Mouse (Mus musculus): Measurements from ENCODE around the gene Sae1. TPM values are rescaled to one million over a fixed set of nuclear protein-coding genes. Genes with fewer than 3 reads are reported as not detected.

The Sae1 gene
- polyA plus RNA-seq, 1 experiment from 2014 or later: 184 TPM

DNA sequence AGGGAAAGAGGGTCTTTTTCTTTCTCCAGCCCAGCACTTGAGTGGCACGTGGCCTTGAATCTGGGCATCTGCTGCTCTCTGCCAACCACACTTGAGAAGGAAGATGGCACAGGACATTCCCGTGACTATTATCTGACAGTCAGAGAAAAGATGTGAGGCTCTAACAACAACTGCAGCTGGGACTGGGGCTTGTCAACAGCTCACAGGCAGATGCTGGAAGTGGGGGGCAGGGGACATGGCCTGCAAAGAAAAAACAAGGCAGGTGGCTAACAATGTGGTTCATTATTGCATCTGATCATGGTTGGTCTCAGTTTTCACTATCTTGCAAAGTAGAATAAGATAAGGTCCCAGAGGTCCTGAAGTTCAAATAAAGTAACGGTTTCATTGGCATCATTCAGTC lies 43.0 kb downstream of the Sae1 start:
- H3K27me3 ChIP-seq (ENCODE audit: insufficient read depth, low read length): no peaks in the 10 kb centered on the region
- TF ChIP-seq CTCF (IDR thresholded peaks at IDR 0.05; ENCODE audit: low read depth): no peak
- no peak overlapping the region for H3K4me2 ChIP-seq (ENCODE audit: low read length)
- H3K4me3 ChIP-seq (replicated peaks; ENCODE audit: low read depth, low read length): no peak overlapping the region
- H3K4me1 ChIP-seq (replicated peaks; ENCODE audit: insufficient read depth, low read length): no peaks in the 10 kb centered on the region
- 77% methylated on average over 3 of the region's 3 CpGs for WGBS
- no peaks in the 10 kb centered on the region for H3K9me3 ChIP-seq (replicated peaks; ENCODE audit: low read length)
- DNase-seq (ENCODE audit: low spot score) (no peak), ATAC-seq (replicated peaks; ENCODE audit: low FRiP score, low read depth) (no peak)
- no peak overlapping the region for H3K9ac ChIP-seq (ENCODE audit: low read depth, low read length)
- H3K36me3 ChIP-seq (ENCODE audit: insufficient read depth, low read length): peaks cover 3% of the 10 kb centered on the region; the same call in 1 of the 2 replicates
- H3K27ac ChIP-seq: no peak overlapping the region

DNA sequence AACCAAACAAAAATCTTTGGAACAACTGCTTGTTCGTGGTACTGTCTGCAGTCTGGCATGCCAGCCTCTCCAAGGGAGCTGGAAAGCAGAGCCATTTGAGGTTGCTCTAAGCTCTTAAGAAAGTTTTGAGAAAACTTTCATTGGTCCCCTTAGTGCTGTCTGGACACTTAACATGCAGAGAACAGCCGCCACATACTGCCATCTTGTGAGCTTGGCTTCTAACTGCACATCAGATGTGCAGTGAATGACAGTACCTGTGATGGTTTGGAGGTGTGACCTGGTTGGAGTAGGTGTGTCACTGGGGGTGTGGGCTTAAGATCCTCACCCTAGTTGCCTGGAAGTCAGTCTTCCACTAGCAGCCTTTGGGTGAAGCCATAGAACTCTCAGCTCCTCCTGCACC lies 49.9 kb downstream of the Sae1 start:
- DNase-seq (ENCODE audit: low spot score) (peak; percentile 22), ATAC-seq (replicated peaks; ENCODE audit: low FRiP score, low read depth) (no peak)
- H3K36me3 ChIP-seq (ENCODE audit: insufficient read depth, low read length): peaks cover 38% of the 10 kb centered on the region
- H3K27ac ChIP-seq: no peak overlapping the region
- no peaks in the 10 kb centered on the region for H3K27me3 ChIP-seq (ENCODE audit: insufficient read depth, low read length)
- 78% methylated on average over 2 of the region's 2 CpGs for WGBS
- TF ChIP-seq CTCF (IDR thresholded peaks at IDR 0.05; ENCODE audit: low read depth): peak; percentile 31; the same call in 1 of the 2 replicates
- no peak overlapping the region for H3K4me3 ChIP-seq (replicated peaks; ENCODE audit: low read depth, low read length)
- H3K4me2 ChIP-seq (ENCODE audit: low read length): no peak overlapping the region
- no peak overlapping the region for H3K9ac ChIP-seq (ENCODE audit: low read depth, low read length)
- no peaks in the 10 kb centered on the region for H3K4me1 ChIP-seq (replicated peaks; ENCODE audit: insufficient read depth, low read length)
- no peaks in the 10 kb centered on the region for H3K9me3 ChIP-seq (replicated peaks; ENCODE audit: low read length)

DNA sequence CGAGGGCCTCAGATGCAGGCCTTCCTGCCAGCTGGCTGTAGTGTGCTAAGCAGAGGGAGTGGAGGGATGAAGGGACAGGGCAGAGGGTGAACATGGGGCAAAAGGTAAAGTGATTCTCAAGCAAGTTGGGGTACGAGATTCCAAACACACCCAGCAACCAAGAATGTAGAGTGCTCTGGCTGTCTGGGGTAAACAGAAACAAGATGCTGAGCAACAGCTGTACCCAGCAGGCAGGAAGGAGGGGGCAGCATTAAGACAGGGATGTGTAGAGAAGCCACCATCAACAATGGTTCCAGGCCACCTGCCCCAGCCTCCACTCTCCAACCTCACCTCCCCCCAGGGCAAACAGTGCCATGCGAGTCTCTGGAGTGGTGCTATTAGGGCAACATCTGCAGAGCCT lies 58.5 kb downstream of the Sae1 start:
- Histone ChIP-seq H3K4me2 (ENCODE audit: low read length) (no peak overlapping the region), H3K27me3 (ENCODE audit: insufficient read depth, low read length) (no peaks in the 10 kb centered on the region), H3K4me1 (replicated peaks; ENCODE audit: insufficient read depth, low read length) (peaks cover 4% of the 10 kb centered on the region), H3K4me3 (replicated peaks; ENCODE audit: low read depth, low read length) (no peak overlapping the region), H3K36me3 (ENCODE audit: insufficient read depth, low read length) (peaks cover 35% of the 10 kb centered on the region), H3K27ac (no peak overlapping the region), H3K9me3 (replicated peaks; ENCODE audit: low read length) (no peaks in the 10 kb centered on the region), H3K9ac (ENCODE audit: low read depth, low read length) (no peak overlapping the region)
- no peak for DNase-seq (ENCODE audit: low spot score)
- no peak for ATAC-seq (replicated peaks; ENCODE audit: low FRiP score, low read depth)
- TF ChIP-seq CTCF (IDR thresholded peaks at IDR 0.05; ENCODE audit: low read depth): no peak
- WGBS: 53% methylated on average over 3 of the region's 3 CpGs

DNA sequence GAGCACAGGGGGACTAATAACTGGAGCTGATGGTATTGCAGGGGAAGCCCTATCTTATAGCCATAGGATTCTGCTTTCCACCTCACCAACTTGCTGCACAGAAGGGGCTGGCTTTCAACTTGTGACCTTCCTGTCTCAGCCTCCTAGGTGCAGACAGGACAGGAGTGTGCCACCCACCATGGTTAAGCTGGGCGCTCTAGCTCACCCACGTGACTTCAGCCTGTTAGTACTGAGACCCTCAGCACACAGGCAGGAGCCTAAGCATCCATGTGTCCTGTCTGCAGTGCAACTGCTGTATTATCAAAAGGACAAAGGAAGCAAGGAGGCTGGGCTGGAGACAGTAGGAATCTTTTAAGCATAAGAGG lies 61.0 kb downstream of the Sae1 start:
- Histone ChIP-seq H3K9ac (ENCODE audit: low read depth, low read length) (no peak overlapping the region), H3K9me3 (replicated peaks; ENCODE audit: low read length) (no peaks in the 10 kb centered on the region), H3K4me1 (replicated peaks; ENCODE audit: insufficient read depth, low read length) (peaks cover 4% of the 10 kb centered on the region), H3K27ac (no peak overlapping the region), H3K4me2 (ENCODE audit: low read length) (no peak overlapping the region), H3K36me3 (ENCODE audit: insufficient read depth, low read length) (peaks cover 22% of the 10 kb centered on the region), H3K27me3 (ENCODE audit: insufficient read depth, low read length) (no peaks in the 10 kb centered on the region), H3K4me3 (replicated peaks; ENCODE audit: low read depth, low read length) (no peak overlapping the region)
- ATAC-seq (replicated peaks; ENCODE audit: low FRiP score, low read depth): peak; percentile 50
- TF ChIP-seq CTCF (IDR thresholded peaks at IDR 0.05; ENCODE audit: low read depth): no peak
- no peak for DNase-seq (ENCODE audit: low spot score)
- WGBS: 84% methylated on average over 2 of the region's 2 CpGs

DNA sequence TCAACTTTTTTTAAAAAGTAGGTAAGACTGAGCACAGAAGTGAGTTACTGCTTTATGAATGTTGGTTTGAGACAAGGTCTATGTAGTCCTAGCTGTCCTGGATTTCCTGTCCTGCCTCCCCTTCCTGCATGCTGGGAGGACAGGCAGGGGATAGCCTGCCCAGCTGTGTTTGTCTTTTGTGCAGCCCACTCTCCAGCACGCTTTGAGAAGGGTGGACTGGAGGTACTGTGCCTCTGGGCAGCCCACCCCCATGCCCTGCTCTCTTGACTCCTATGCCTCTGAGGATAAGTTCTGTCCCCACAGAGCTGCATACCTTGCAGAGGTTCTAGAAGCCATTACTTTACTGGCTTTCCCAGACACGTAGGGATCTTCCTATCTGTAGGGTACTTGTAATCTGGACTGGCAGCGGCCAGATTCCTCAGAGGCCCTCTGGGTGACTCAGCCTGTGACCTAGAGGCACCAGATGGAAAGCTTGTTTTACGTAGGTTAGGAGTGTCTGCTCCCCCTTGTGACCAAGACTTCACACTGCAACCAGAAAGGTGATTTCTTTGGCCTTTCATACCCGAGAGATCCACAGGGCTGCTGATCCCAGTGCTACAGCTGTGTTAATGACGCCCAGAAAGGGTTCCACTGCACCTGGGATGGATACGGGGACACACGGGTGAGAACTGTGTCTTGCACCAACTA lies 61.5 kb downstream of the Sae1 start:
- WGBS: 14% methylated on average over 8 of the region's 8 CpGs
- Histone ChIP-seq H3K27me3 (ENCODE audit: insufficient read depth, low read length) (no peaks in the 10 kb centered on the region), H3K4me2 (ENCODE audit: low read length) (no peak overlapping the region), H3K27ac (peak overlapping the region; percentile 70; the same call in 1 of the 2 replicates), H3K4me1 (replicated peaks; ENCODE audit: insufficient read depth, low read length) (peaks cover 4% of the 10 kb centered on the region), H3K9me3 (replicated peaks; ENCODE audit: low read length) (no peaks in the 10 kb centered on the region), H3K9ac (ENCODE audit: low read depth, low read length) (no peak overlapping the region), H3K36me3 (ENCODE audit: insufficient read depth, low read length) (peaks cover 22% of the 10 kb centered on the region), H3K4me3 (replicated peaks; ENCODE audit: low read depth, low read length) (no peak overlapping the region)
- ATAC-seq (replicated peaks; ENCODE audit: low FRiP score, low read depth): peak; percentile 84
- DNase-seq (ENCODE audit: low spot score): peak; percentile 93
- TF ChIP-seq CTCF (IDR thresholded peaks at IDR 0.05; ENCODE audit: low read depth): peak; percentile 86

DNA sequence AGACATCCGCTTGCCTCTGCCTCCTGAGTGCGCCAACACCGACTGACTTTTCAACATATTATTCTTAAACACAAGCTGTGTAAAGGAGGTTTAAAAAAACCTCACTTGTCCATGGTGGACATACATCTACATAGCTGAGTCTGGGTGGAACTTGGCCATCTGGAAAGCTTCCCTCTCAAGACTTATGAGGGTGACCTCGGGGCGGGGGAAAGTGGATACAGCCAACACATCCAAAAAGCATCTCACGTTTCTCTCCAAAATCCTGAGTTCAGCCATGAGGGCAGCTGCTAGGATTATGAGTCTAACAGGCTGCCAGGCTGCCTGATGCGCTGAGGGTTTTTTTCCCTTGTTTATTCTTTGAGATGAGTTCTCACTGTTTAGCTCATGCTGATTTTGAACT lies 62.9 kb downstream of the Sae1 start:
- Histone ChIP-seq H3K9ac (ENCODE audit: low read depth, low read length) (no peak overlapping the region), H3K27ac (0 out of 2 replicates have a peak overlapping the region, but pooled peaks have one; percentile 36), H3K9me3 (replicated peaks; ENCODE audit: low read length) (no peaks in the 10 kb centered on the region), H3K4me1 (replicated peaks; ENCODE audit: insufficient read depth, low read length) (peaks cover 4% of the 10 kb centered on the region), H3K4me2 (ENCODE audit: low read length) (no peak overlapping the region), H3K36me3 (ENCODE audit: insufficient read depth, low read length) (peaks cover 14% of the 10 kb centered on the region; the same call in 1 of the 2 replicates), H3K27me3 (ENCODE audit: insufficient read depth, low read length) (no peaks in the 10 kb centered on the region), H3K4me3 (replicated peaks; ENCODE audit: low read depth, low read length) (no peak overlapping the region)
- TF ChIP-seq CTCF (IDR thresholded peaks at IDR 0.05; ENCODE audit: low read depth): no peak
- 49% methylated on average over 7 of the region's 7 CpGs for WGBS
- ATAC-seq (replicated peaks; ENCODE audit: low FRiP score, low read depth) (no peak), DNase-seq (ENCODE audit: low spot score) (peak; percentile 58)
